Mouse (Mus musculus): ENCODE results near the gene Aldh3b2. TPM values are rescaled to one million over a fixed set of nuclear protein-coding genes. Genes with fewer than 3 reads are reported as not detected.
"Not testable (repeated sequence)": the region's sequence is repeated elsewhere in the genome, so short reads cannot be mapped to it uniquely, and the experiment has no call there.

Gene Aldh3b2
- polyA plus RNA-seq, 1 experiment from 2014 or later = 0.40 TPM

DNA sequence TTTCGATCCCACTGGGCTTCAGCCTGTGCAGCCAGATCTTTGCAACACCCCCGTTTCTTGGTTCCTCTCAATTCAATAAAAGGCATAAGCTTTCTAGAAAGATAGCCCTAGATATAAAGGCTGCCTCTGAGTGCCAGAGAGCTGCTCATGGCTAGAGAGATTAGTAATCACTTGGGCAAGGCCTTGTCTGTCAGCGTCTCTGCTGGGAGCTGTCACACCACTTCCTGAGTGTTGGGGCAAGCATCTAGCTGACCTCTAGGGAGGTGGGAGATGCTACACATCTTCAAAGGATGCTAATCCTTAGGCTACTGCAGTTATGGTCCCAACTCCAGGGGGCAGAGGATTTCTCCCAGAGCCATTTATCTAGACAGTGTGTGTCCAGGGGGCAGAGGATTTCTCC is 4.9 kb upstream of the Aldh3b2 start:
- H3K4me3 ChIP-seq (ENCODE audit: low read depth, low read length) = no peak overlapping the region
- H3K36me3 ChIP-seq (ENCODE audit: control insufficient read depth, insufficient read depth, low read length) = no peaks in the 10 kb centered on the region
- 75% methylated on average over 3 of the region's 3 CpGs for WGBS
- no peak overlapping the region for H3K9ac ChIP-seq (replicated peaks; ENCODE audit: low read depth, low read length)
- ATAC-seq (ENCODE audit: low read depth) = no peak
- no peak overlapping the region for H3K4me2 ChIP-seq (ENCODE audit: low read depth, low read length)
- H3K27me3 ChIP-seq (ENCODE audit: control insufficient read depth, insufficient read depth, low read length) = no peaks in the 10 kb centered on the region
- no peaks in the 10 kb centered on the region for H3K9me3 ChIP-seq (ENCODE audit: control insufficient read depth, low read length)
- H3K27ac ChIP-seq (ENCODE audit: low read depth, low read length) = no peak overlapping the region
- no peaks in the 10 kb centered on the region for H3K4me1 ChIP-seq (ENCODE audit: control insufficient read depth, insufficient read depth, low read length)

DNA sequence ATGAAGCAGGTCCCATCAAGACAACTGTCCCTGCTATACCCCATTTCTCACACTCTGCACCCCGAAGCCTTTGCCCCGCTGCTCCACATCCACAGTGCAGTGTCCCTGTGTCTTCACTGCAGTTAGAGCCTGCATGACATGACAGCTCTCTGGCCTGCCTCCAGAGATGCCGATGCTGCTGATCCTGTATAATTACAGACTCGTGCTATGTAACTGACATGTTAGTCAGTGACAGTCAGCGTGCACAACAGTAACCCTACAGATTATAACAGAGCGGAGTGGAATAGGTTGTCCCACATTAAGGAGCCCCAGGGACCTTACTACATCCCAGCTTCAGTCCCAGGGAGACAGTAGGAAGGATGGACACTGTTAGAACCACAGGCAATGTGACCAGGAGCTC is 2.5 kb downstream of the Aldh3b2 start:
- H3K27me3 ChIP-seq (ENCODE audit: control insufficient read depth, insufficient read depth, low read length); H3K36me3 ChIP-seq (ENCODE audit: control insufficient read depth, insufficient read depth, low read length); H3K9me3 ChIP-seq (ENCODE audit: control insufficient read depth, low read length); H3K9ac ChIP-seq (replicated peaks; ENCODE audit: low read depth, low read length); H3K4me3 ChIP-seq (ENCODE audit: low read depth, low read length); ATAC-seq (ENCODE audit: low read depth); H3K27ac ChIP-seq (ENCODE audit: low read depth, low read length); H3K4me1 ChIP-seq (ENCODE audit: control insufficient read depth, insufficient read depth, low read length); H3K4me2 ChIP-seq (ENCODE audit: low read depth, low read length): not testable (repeated sequence)
- 88% methylated on average over 6 of the region's 6 CpGs for WGBS

DNA sequence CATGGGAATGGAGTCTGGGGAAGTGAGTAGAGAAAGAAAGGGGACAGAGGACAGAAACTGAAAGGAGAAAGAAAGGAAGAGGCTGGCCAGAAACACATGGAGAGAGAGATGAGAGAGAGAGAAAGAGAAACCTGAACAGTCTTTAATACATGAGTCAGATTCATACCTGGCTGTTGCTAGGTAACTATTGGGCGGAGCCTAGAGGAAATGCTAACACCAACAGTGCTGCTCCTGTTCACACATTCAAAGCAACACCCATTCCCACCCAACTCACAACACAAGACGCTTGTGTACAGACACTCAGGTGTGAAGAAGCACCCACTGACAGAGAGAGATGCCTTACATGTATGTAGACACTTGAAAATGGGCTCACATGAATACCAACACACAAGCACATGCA is 3.7 kb downstream of the Aldh3b2 start:
- H3K4me3 ChIP-seq (ENCODE audit: low read depth, low read length) = no peak overlapping the region
- no peak for ATAC-seq (ENCODE audit: low read depth)
- H3K9me3 ChIP-seq (ENCODE audit: control insufficient read depth, low read length) = no peaks in the 10 kb centered on the region
- WGBS = 76% methylated on average over 2 of the region's 2 CpGs
- H3K27me3 ChIP-seq (ENCODE audit: control insufficient read depth, insufficient read depth, low read length) = no peaks in the 10 kb centered on the region
- no peaks in the 10 kb centered on the region for H3K36me3 ChIP-seq (ENCODE audit: control insufficient read depth, insufficient read depth, low read length)
- H3K4me1 ChIP-seq (ENCODE audit: control insufficient read depth, insufficient read depth, low read length) = no peaks in the 10 kb centered on the region
- H3K27ac ChIP-seq (ENCODE audit: low read depth, low read length) = no peak overlapping the region
- no peak overlapping the region for H3K9ac ChIP-seq (replicated peaks; ENCODE audit: low read depth, low read length)
- H3K4me2 ChIP-seq (ENCODE audit: low read depth, low read length) = no peak overlapping the region

DNA sequence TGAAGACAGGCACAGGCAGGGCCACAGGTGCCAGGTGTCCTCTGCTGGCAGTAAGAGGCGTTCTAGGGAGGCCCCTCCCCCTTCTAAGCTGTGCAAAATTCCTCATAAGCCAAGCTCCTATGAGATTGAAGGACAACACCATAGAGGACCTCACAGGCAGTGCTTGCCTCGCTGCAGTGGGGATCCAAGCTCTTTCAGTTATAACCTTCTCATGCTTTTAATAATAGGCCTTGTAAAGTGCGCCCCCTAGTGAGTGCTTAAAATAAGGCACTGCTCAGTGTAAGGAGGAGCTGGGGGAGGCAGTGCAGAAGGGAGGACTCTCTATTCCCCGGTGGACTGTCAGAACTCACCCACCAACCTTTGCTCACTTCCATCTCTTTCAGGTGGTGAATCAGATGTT is 8.2 kb downstream of the Aldh3b2 start:
- Histone ChIP-seq H3K9ac (replicated peaks; ENCODE audit: low read depth, low read length) (no peak overlapping the region), H3K27me3 (ENCODE audit: control insufficient read depth, insufficient read depth, low read length) (no peaks in the 10 kb centered on the region), H3K9me3 (ENCODE audit: control insufficient read depth, low read length) (no peaks in the 10 kb centered on the region), H3K4me1 (ENCODE audit: control insufficient read depth, insufficient read depth, low read length) (0 out of 2 replicates have a peak, but pooled peaks cover 2% of the 10 kb centered on the region), H3K4me2 (ENCODE audit: low read depth, low read length) (no peak overlapping the region), H3K4me3 (ENCODE audit: low read depth, low read length) (no peak overlapping the region), H3K36me3 (ENCODE audit: control insufficient read depth, insufficient read depth, low read length) (no peaks in the 10 kb centered on the region), H3K27ac (ENCODE audit: low read depth, low read length) (no peak overlapping the region)
- peak; percentile 63; the same call in 1 of the 2 replicates for ATAC-seq (ENCODE audit: low read depth)
- WGBS = 16% methylated on average over 4 of the region's 4 CpGs

DNA sequence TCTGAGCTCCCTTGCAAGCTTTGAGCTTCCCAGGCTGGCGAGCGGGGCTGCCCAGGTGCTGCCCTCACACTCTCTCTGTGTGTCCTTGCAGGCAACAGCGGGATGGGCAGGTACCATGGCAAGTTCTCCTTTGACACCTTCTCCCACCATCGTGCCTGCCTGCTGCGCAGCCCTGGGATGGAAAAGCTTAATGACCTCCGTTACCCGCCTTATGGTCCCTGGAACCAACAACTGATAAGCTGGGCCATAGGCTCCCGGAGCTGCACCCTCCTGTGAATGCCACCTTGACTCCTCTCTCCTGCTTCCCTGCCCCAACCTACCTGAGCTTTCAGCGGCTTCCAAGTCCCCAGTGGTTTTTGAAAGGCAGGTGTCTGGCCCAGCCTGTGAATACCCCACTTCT is 8.8 kb downstream of the Aldh3b2 start:
- no peaks in the 10 kb centered on the region for H3K9me3 ChIP-seq (ENCODE audit: control insufficient read depth, low read length)
- H3K4me1 ChIP-seq (ENCODE audit: control insufficient read depth, insufficient read depth, low read length) = 0 out of 2 replicates have a peak, but pooled peaks cover 3% of the 10 kb centered on the region
- 80% methylated on average over 9 of the region's 9 CpGs for WGBS
- no peak overlapping the region for H3K4me3 ChIP-seq (ENCODE audit: low read depth, low read length)
- ATAC-seq (ENCODE audit: low read depth) = no peak
- no peaks in the 10 kb centered on the region for H3K27me3 ChIP-seq (ENCODE audit: control insufficient read depth, insufficient read depth, low read length)
- no peak overlapping the region for H3K27ac ChIP-seq (ENCODE audit: low read depth, low read length)
- no peak overlapping the region for H3K4me2 ChIP-seq (ENCODE audit: low read depth, low read length)
- H3K36me3 ChIP-seq (ENCODE audit: control insufficient read depth, insufficient read depth, low read length) = no peaks in the 10 kb centered on the region
- no peak overlapping the region for H3K9ac ChIP-seq (replicated peaks; ENCODE audit: low read depth, low read length)

DNA sequence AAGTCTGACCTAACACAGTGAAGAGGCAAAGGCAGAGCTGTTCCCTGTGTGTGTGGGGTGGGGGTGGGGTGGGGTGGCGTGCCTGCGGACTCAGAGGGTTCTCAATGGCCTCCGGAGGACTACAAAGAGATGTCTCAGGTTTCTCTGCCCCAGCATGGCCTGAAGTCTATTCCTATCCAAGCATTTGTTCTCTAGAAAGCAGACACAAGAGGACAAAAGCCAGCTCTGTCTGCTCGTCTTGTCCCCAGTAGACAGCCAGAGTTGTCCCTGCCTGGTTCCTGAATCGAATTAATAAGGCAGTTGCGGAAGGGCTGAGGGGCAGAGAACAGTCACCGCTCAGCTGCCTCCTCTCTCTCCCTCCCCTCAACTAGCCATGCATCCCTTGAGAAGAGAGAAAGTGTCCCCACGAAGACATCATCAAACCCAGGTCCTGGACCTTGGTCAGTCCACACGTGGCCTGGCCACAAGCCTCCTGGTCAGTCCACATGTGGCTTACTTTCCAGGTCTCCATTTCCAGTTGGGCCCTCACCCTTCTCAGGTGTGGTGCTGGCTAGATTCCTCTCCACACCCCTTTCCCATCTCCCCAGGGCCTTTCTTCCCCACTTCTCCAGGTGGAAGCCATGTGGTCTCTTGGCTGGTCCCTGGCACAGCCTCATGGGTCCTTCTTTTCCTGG is 11.5 kb downstream of the Aldh3b2 start:
- WGBS = 42% methylated on average over 9 of the region's 9 CpGs
- ATAC-seq (ENCODE audit: low read depth) = no peak
- H3K4me3 ChIP-seq (ENCODE audit: low read depth, low read length) = no peak overlapping the region

DNA sequence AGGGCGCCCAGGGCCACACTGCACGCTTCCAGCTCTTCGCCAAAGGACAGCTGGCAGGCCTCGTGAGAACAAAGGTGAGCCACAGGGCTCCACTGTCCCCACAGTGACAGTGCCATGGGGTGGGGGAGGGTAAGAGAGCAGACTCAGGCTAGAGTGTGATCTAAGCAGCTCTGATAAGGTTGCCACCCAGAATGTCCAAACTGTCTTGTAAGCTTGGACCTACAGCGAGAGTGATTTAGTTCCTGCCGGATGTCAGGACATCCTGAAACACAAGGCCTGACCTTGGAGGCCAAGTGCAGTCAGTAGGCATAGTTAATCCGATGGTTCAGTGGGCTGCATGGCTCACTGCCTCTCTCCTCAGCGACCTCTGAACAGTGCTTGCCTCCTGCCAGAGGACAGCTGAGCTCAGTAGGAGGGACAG is 13.1 kb downstream of the Aldh3b2 start:
- H3K9me3 ChIP-seq (ENCODE audit: control insufficient read depth, low read length) = no peaks in the 10 kb centered on the region
- no peak overlapping the region for H3K9ac ChIP-seq (replicated peaks; ENCODE audit: low read depth, low read length)
- no peaks in the 10 kb centered on the region for H3K27me3 ChIP-seq (ENCODE audit: control insufficient read depth, insufficient read depth, low read length)
- no peak overlapping the region for H3K4me3 ChIP-seq (ENCODE audit: low read depth, low read length)
- 0 out of 2 replicates have a peak, but pooled peaks cover 3% of the 10 kb centered on the region for H3K4me1 ChIP-seq (ENCODE audit: control insufficient read depth, insufficient read depth, low read length)
- no peak overlapping the region for H3K27ac ChIP-seq (ENCODE audit: low read depth, low read length)
- ATAC-seq (ENCODE audit: low read depth) = 0 out of 2 replicates have a peak, but pooled peaks have one; percentile 38
- WGBS = 19% methylated on average over 8 of the region's 8 CpGs
- H3K4me2 ChIP-seq (ENCODE audit: low read depth, low read length) = no peak overlapping the region
- no peaks in the 10 kb centered on the region for H3K36me3 ChIP-seq (ENCODE audit: control insufficient read depth, insufficient read depth, low read length)

More for the DNA sequence above, 11.5 kb downstream of the Aldh3b2 start:
- no peak overlapping the region for H3K4me2 ChIP-seq (ENCODE audit: low read depth, low read length)
- 0 out of 2 replicates have a peak, but pooled peaks cover 3% of the 10 kb centered on the region for H3K4me1 ChIP-seq (ENCODE audit: control insufficient read depth, insufficient read depth, low read length)
- H3K9ac ChIP-seq (replicated peaks; ENCODE audit: low read depth, low read length) = no peak overlapping the region
- no peaks in the 10 kb centered on the region for H3K9me3 ChIP-seq (ENCODE audit: control insufficient read depth, low read length)
- H3K36me3 ChIP-seq (ENCODE audit: control insufficient read depth, insufficient read depth, low read length) = no peaks in the 10 kb centered on the region
- H3K27me3 ChIP-seq (ENCODE audit: control insufficient read depth, insufficient read depth, low read length) = no peaks in the 10 kb centered on the region
- H3K27ac ChIP-seq (ENCODE audit: low read depth, low read length) = no peak overlapping the region

DNA sequence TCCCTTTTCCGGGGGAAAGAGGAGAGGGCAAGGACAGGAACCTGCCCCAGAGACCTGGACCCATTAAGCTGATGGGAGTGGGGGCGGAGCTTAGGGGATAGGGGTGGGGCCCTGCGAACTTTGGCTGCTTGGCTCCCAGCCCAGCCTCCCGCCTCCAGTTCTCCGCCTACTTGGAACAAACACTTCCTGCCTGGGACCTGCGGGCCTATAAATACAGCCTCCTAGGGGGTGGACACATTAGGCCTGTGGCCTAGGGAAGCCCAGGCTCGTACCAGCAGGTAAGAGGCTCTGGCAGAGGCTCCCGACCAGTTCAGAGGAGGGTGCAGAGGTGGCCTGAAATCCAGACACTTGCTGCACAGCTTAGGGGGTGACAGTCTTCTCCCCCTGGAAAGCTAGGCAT is 14.2 kb downstream of the Aldh3b2 start, which contains the start of gene Acy3:
TSS of gene Acy3 (plus strand) at position 237 of the 400 bp plus-strand sequence.
- no peak for ATAC-seq (ENCODE audit: low read depth)
- WGBS = 15% methylated on average over 8 of the region's 8 CpGs
- Histone ChIP-seq H3K27ac (ENCODE audit: low read depth, low read length) (no peak within 1 kb of the TSS), H3K4me1 (ENCODE audit: control insufficient read depth, insufficient read depth, low read length) (0 out of 2 replicates have a peak, but pooled peaks cover 3% of the 10 kb centered on the region), H3K4me3 (ENCODE audit: low read depth, low read length) (no peak within 1 kb of the TSS), H3K9ac (replicated peaks; ENCODE audit: low read depth, low read length) (no peak within 1 kb of the TSS), H3K27me3 (ENCODE audit: control insufficient read depth, insufficient read depth, low read length) (no peaks in the 10 kb centered on the region), H3K4me2 (ENCODE audit: low read depth, low read length) (no peak within 1 kb of the TSS), H3K36me3 (ENCODE audit: control insufficient read depth, insufficient read depth, low read length) (no peaks in the 10 kb centered on the region), H3K9me3 (ENCODE audit: control insufficient read depth, low read length) (no peaks in the 10 kb centered on the region)

DNA sequence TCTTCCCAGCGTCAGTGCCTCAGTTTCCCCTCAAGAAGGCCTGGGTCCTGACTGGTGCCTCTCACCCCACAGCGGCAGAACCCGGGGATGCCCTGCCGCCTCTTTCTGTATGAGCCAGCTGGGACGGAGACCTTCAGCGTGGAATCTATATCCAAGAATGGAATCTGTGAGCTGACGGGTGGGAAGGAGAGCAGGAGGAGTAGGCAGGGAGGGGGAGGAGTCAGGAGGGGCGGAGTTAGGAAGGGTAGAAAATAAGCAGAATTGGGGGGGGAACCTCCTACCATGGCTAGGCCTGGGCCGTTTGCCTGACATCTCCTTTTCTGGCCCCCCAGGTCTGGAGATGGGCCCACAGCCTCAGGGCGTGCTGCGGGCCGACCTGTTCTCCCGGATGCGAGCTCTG is 15.9 kb downstream of the Aldh3b2 start:
- H3K27me3 ChIP-seq (ENCODE audit: control insufficient read depth, insufficient read depth, low read length) = no peaks in the 10 kb centered on the region
- 90% methylated on average over 14 of the region's 14 CpGs for WGBS

More for the DNA sequence above, 15.9 kb downstream of the Aldh3b2 start:
- ATAC-seq (ENCODE audit: low read depth) = no peak
- Histone ChIP-seq H3K4me2 (ENCODE audit: low read depth, low read length) (no peak overlapping the region), H3K4me3 (ENCODE audit: low read depth, low read length) (no peak overlapping the region), H3K4me1 (ENCODE audit: control insufficient read depth, insufficient read depth, low read length) (0 out of 2 replicates have a peak, but pooled peaks cover 3% of the 10 kb centered on the region), H3K9ac (replicated peaks; ENCODE audit: low read depth, low read length) (no peak overlapping the region), H3K36me3 (ENCODE audit: control insufficient read depth, insufficient read depth, low read length) (no peaks in the 10 kb centered on the region), H3K9me3 (ENCODE audit: control insufficient read depth, low read length) (no peaks in the 10 kb centered on the region), H3K27ac (ENCODE audit: low read depth, low read length) (no peak overlapping the region)
